Mouse (Mus musculus) adrenal gland, postnatal 14 days (tissue): ENCODE measurements at regions not wholly inside any gene's neighbourhood (a gene's known extent, or its start where the extent isn't known, plus 50 kb on each side); places are given as distances from the start of the nearest gene placed in this dataset.
"Not testable (repeated sequence)": the region's sequence is repeated elsewhere in the genome, so short reads cannot be mapped to it uniquely, and the experiment has no call there.

Source experiments
- DNase-seq: peaks from one replicate; pipeline ENCODE4 v3.0.0; 2021; ENCODE audit warnings: mixed read lengths

DNA sequence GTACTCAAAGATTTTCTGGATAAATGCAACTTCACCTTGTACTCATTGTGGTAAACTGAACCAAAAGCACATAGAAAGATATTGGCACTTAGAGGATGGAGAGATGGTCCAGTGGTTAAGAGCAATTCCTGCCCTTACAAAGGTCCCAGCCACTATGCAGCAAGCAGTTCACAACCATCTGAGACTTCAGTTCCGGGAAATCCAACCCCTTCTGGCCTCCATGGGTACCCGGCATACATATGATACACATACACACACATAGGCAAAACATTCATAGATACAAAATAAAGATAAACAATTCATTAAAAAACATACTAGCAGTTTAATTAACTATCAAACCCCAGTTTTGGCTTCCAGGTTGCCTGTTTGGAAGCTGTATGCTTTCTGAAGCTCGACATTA lies 189.5 kb upstream of the Tmem45b start:
- no peak for DNase-seq

GRCm38 (mm10) chr9:31650362-31651130 lies 186.3 kb upstream of the Tmem45b start:
- peak; percentile 42 for DNase-seq

DNA sequence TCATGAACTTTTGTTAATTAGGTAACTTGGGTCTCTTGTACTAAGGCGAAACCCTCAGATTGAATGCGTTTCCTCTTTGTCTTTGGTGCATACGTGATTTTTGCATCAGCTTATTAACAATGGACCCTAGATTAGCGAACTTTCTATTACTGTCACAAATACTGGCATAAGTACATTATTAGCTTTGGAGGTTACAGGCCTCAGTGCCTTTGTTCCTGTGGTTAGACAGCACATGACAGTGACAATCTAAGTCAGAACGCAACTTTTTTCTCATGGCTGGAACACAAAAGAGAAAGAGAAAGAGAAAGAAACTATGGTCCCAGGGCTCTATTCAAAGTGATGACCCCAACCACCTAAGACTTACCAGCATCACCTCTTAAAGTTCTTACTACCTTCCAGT lies 184.8 kb upstream of the Tmem45b start:
- DNase-seq, result no peak

DNA sequence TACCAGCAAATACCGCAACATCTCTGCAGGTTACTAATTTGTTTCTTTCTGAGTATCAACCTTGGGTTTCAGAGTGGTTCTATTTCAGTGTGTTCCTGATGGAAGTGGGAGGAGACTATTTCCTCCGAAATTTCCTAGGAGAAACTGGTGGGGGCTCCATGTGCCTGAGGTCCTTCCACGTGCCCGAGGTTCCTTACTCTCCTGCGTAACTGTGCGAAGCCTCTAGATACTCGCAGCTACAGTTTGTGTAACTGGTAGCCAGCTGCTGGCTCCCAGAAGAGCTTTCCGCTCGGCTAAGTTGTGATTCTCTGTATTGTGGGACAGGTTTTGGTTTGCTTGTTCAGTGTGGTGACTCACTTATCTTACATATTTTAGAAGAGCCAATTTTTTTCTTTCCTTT lies 184.3 kb upstream of the Tmem45b start:
- no peak for DNase-seq

GRCm38 (mm10) chr9:31645114-31645513 lies 180.9 kb upstream of the Tmem45b start:
- peak; percentile 27 for DNase-seq

DNA sequence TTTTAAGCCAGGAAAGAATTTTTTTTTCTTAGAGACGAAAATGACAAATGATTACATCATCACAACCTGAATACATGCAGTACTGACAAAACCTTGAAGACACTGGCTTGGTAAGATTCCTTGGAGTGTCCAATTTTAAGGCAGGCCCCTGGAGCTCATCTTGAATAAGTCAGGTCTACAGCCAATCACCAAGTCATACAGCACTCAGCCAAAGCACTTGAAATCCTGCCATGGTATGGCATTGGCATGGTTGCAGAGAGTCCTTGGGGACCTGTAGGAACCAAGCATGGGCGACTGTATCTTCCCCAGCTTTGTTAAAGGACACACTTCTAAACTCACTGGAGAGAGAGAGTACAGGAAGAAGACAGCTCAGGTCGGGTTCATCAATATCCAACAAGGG lies 179.8 kb upstream of the Tmem45b start:
- DNase-seq, result peak; percentile 51

- no peak for DNase-seq
Measured at GRCm38 (mm10) chr9:31642169-31642568, 177.9 kb upstream of the Tmem45b start.

- DNase-seq, result no peak
Measured at GRCm38 (mm10) chr9:31628291-31628690, 164.0 kb upstream of the Tmem45b start.

DNA sequence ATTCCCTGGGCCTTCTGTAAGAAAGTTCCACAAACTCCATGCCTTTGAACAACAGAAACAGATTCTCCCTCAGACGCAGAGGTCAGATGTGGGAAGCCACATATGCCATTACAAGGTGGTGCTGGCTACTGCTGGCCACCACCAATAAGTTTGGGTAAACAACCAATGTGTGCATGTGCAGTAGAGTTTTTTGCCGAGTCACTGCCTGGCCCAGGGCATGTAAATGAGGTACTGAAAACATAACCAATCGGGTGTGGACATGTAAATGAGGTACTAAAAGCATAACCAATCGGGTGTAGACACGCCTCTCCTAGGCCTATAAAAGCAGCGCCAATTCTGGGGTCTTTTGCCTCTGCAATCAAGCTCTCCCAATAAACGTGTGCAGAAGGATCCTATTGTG lies 157.3 kb upstream of the Tmem45b start:
- not testable (repeated sequence) for DNase-seq

GRCm38 (mm10) chr9:31619344-31619743 lies 155.1 kb upstream of the Tmem45b start:
- no peak for DNase-seq

DNA sequence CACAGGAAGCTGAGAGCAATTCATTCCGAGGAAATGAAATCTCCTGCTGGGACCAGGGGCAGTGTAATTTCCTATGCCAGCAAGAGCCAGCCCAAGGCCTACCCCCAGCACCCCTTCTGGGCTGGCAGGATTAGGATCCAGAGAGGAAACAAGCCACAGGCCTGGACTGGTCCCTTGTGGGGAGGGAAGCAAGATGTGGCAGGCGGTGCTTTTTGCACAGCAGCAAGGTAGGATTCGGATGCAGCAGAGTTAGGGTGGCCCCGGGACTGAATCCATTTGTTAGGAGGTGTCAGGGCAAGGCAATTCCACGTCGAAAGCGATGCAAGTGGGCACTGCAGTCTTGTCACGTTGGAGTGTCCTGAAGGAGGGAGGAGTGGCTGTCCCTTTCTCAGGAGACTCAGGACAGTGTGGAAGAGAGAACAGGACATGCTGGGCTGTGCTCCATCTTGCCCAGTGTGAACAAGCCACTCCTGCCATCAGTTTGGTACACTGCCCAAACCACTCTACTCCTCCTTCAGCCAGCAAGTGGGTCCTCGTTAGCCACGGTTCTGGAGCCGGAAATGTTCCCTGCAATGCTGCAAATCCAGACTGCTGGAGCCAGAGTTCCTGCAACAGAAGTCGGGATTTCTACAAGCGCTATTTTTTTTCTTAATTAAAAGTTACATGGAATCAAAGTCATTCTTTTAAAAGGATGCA lies 150.1 kb upstream of the Tmem45b start:
- DNase-seq, result no peak

DNA sequence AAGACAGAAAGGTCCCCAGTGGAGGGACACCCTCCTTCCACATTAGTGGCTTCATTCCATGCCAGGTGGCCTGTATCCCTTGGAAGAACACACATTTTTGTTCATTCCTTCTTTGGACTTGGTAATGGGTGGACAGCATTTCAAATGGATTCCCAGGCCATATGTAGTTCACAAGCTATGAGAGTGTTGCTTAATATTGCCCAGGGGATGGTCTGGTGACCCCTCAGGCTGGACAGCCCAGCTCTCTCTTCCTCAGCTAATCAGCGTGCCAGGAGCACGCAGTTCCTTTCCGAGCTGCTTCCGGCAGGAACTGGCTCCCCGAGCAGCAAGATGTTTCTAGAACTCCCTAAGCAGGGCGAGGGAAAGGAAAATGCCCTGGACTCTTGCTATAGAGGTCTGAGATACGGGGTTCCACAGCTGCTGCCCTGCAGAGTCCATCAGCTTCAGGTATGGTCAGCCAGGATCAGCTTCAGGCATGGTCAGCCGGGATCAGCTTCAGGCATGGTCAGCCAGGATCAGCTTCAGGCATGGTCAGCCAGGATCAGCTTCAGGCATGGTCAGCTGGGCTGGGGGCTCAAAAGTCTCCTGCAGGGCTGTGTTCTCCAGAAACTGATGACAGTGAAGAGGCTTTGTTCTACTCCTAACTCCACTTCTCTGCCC lies 146.9 kb upstream of the Tmem45b start:
- no peak for DNase-seq

DNA sequence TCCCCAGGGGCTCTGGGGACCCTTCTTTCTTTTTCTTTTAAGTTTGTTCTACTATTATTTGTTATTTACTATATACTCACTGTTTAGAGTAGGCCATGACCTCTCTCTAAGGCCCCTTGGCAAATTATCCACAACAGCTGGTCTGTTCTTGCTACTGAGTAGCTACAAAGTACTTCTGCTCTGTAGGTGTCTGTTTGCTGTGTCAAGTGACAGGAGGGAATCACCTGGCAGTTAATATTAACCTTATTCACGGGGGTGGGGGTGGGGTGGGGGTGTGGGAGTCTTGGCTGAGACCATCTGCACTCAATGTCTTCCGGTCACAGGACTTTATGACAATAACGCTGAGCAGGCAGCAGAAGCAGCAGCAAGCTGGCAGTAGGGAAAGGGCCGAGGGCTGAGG lies 146.4 kb upstream of the Tmem45b start:
- DNase-seq, result no peak

GRCm38 (mm10) chr9:31610212-31610611 lies 145.9 kb upstream of the Tmem45b start:
- DNase-seq, result peak; percentile 62

DNA sequence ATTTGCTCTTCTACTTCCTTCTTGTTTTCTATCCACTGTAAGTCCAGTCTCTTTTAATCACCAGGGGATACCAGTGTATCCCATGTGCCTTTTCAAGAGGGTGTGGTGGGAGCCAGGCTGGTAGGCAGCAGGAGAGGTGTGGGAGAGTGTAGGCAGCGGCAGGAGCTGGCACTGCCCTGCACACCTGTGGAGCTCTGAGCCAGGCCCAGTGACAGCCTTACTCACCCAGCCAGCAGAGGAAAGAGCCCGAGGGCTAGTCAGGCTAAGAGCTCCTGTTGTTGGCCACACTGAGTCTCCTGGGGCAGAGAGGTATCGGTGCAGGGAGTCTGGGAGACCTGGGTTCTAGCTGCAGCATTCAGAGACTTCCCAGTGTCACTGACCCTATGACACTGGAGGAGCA lies 145.5 kb upstream of the Tmem45b start:
- no peak for DNase-seq

DNA sequence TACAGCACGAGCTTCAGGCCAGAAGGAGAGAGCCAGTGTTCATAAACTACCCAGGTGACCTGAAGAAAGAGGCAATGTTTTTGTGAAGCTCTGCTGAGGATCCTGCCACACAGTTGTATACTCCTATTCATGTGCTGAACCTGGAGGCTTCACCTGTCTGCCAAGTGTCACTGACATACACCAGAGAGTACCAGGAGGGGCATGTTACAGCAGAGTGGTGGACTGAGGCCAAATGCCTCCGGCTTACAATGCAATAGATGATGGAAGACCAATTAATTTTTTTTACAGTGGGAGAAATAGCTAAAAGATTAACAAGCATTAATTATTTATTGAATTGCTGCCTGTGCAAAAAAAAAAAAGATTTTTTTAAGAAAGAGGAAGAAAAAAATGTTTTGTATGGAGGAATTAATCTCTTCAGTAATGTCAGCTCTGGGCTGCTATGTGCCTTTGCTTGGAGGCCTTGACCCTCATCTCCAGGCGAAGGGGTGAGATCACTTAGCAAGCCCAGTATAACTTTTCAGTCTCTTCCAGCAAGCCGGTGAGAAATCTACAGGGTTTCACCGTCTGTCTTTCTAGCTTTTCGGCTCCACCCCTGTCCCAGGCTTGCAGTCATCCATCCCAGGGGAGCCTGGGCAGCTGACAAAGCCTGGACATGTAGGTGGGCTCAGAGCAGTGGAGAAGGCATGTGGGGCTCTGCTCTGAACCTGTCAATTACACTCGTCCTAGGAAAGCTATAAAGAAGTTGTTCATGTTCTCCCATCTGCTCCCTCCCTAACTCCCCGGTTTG lies 144.0 kb upstream of the Tmem45b start:
- no peak for DNase-seq

DNA sequence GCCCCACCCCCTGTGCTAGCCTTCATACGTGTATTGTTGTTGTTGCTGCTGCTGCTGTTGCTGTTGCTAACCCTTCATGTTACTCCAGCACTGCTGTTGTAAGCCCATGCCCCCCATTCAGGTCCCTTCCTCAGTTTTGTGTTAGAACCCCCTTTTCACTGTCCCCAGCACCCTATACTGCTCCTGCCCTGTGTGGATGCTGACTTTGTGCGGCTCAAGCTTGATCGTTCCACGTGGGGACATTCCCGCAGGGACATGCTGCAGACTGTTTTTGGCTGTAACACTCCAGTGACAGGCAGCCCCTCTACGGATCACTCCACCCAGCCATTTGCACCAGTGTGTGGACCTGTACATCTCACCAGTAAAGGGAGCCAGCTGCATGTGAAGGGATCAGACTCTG lies 142.7 kb upstream of the Tmem45b start:
- no peak for DNase-seq

GRCm38 (mm10) chr9:31604497-31605090 lies 140.3 kb upstream of the Tmem45b start:
- DNase-seq, result no peak

GRCm38 (mm10) chr9:31602707-31603106 lies 138.4 kb upstream of the Tmem45b start:
- no peak for DNase-seq

GRCm38 (mm10) chr9:31595096-31595495 lies 130.8 kb upstream of the Tmem45b start:
- no peak for DNase-seq

- DNase-seq, result no peak
Measured at GRCm38 (mm10) chr9:31587671-31588070, 123.4 kb upstream of the Tmem45b start.

GRCm38 (mm10) chr9:31583983-31584382 lies 119.7 kb upstream of the Tmem45b start:
- DNase-seq, result no peak
